Mouse (Mus musculus) kidney, postnatal 10 days (tissue): ENCODE data around the gene Gm20671.
A peak's percentile ranks its signal among the peaks of the same experiment; 100 is the strongest.
"Not testable (repeated sequence)": the region's sequence is repeated elsewhere in the genome, so short reads cannot be mapped to it uniquely, and the experiment has no call there.

Experiments
- DNase-seq: peaks from one replicate; pipeline ENCODE4 v3.0.0; 2021; ENCODE audit warnings: mixed read lengths

The Gm20671 gene

GRCm38 (mm10) chr5:32784726-32785125, 42.2 kb downstream of the Gm20671 start:
- DNase-seq, result no peak

DNA sequence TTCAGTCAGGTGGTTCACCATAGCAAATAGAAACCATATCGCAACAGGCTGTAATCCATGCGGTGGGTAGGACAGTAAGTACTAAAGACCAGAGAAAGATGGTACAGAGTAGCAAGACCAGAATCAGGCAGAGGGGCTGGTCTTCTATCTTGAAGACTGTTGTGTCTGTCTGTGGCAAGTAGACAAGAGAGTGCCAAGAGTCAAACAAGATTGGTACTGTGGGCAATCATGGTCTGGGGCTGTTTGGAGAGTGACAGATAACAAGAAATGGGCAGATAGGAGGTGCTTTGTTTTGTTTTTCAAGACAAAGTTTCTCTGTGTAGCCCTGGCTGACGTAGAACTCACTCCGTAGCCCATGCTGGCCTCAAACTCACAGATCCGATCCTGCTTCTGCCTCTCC, 45.3 kb downstream of the Gm20671 start:
- no peak for DNase-seq

- no peak for DNase-seq
These were observed 48.7 kb downstream of the Gm20671 start for GRCm38 (mm10) chr5:32778168-32778567.

- DNase-seq, result no peak
These were observed 54.5 kb downstream of the Gm20671 start for GRCm38 (mm10) chr5:32772361-32772760.

- DNase-seq, result no peak
These were observed 59.1 kb downstream of the Gm20671 start for GRCm38 (mm10) chr5:32767636-32768373.

DNA sequence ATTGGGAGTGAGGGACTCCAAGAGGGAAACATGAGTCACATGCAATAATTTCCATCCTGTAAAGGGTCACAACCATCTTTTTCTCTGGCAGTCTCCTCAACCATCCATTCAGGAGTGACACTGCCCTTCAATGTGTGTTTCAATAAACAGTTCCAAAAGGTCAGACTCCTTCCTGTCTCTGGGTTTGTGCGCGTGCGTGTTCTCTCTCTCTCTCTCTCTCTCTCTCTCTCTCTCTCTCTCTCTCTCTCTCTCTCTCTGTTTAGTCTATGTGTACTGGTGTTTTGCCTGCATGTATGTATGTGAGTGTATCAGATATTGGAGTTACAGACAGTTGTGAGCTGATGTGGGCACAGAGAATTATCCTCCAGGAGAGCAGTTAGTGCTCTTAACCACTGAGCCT, 59.9 kb downstream of the Gm20671 start:
- DNase-seq, result no peak

DNA sequence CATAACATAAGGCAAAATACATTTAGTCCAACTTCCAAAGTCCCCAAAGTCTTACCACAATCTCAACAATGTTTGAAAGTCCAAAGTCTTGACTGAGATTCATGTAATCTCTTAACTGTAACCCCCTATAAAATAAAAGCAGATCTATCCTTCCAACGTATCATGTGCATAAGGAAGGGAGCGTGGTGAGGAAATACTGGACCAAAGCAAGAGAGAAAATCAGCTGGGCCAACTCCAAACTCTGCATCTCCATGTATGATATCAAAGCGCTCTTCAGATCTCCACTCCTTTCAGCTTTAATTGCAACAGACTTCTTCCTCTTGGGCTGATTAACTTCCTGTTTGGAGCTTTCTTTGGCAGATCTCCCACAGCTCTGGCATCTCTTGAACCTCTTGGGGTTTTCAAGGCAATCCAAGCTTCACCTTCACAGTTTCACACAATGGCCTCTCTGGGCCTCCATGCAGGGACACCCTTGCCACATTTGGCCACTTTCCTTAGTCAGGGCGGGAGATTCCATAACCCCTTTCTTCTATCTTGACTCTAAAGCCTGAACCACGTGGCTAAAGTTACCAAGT, 65.3 kb downstream of the Gm20671 start:
- DNase-seq, result peak; percentile 41

- no peak for DNase-seq
These were observed 66.1 kb downstream of the Gm20671 start for GRCm38 (mm10) chr5:32760787-32761186.

GRCm38 (mm10) chr5:32760352-32760751, 66.6 kb downstream of the Gm20671 start:
- not testable (repeated sequence) for DNase-seq

GRCm38 (mm10) chr5:32759662-32760061, 67.2 kb downstream of the Gm20671 start:
- no peak for DNase-seq

DNA sequence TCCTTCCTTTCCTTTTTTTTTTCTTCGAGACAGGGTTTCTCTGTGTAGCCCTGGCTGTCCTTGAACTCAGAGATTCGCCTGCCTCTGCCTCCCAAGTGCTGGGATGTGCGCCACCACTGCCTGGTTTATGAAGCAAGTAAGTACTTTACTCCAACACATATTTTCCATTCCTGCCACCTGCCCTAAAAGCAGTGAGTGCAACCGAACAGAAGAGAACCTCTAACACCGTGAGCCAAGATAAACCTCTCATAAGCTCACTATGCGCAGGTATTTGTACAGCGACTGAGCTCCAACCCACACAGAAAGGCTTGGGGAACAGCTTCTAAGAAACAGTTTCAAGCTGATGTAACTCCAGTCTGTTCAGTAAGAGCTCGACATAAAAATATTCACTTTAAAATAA, 70.8 kb downstream of the Gm20671 start:
- DNase-seq, result no peak

GRCm38 (mm10) chr5:32751736-32752135, 75.2 kb downstream of the Gm20671 start:
- DNase-seq, result no peak

DNA sequence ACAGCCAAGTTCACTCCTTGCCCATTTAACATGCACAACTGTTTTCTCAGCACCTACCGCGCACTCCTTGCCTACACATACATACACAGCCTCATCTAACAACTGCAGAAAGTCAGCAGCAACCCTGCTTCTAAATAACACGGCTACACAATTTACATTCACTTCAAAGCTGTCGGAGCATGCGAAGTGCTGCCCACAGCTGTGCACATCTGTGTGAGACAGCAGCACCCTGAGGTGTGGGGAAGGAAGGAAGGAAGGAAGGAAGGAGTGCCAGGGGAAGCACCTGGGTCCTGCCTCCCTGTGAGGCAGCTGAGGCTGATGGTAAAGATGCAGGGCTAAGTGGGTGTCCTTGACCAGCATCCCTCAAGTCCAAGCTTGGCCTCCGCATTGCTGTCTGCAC, 78.0 kb downstream of the Gm20671 start:
- DNase-seq, result no peak

GRCm38 (mm10) chr5:32747650-32748375, 79.1 kb downstream of the Gm20671 start:
- DNase-seq, result peak; percentile 70

- DNase-seq, result peak; percentile 88
These were observed 80.9 kb downstream of the Gm20671 start for GRCm38 (mm10) chr5:32745705-32746655.

DNA sequence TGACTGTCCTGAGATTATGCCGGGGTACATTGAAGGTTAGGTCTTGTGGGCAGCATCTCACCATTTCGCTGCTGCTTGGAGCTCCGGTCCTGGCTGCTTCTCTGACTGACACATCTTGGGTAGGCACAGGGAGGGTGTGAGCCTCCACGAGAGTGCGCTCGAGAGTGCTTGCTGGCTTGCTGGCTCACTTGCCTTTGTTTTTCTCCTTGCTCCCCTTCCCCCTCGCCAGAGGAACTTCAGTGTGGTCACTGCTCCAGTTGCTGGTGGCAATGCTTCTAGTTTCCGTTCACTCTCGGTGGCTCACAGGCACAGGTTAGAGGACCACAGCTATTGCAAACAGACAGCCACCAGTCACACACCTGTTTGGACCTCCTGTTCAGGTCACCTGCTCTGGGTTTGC, 84.8 kb downstream of the Gm20671 start:
- peak; percentile 26 for DNase-seq

GRCm38 (mm10) chr5:32741377-32741776, 85.5 kb downstream of the Gm20671 start:
- not testable (repeated sequence) for DNase-seq

DNA sequence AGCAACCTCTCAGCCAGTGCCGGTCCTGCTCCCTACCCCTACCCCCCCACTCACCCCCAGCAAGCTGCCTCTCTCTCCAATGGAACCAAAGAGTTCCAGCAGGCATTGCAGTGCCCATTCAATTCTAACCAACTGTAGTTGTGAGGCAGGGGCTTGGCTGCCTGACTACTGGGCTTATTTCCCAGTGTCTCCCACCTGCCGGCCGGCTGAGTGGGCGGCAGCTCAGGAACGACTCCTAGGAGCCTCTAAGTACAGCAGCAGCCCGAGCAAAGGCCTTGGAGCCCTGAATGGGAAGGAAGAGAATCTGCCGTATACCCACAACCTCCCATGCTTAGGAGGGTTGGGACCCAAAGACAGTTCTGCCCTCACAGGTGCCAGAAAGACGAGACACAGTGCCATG, 86.1 kb downstream of the Gm20671 start:
- not testable (repeated sequence) for DNase-seq

DNA sequence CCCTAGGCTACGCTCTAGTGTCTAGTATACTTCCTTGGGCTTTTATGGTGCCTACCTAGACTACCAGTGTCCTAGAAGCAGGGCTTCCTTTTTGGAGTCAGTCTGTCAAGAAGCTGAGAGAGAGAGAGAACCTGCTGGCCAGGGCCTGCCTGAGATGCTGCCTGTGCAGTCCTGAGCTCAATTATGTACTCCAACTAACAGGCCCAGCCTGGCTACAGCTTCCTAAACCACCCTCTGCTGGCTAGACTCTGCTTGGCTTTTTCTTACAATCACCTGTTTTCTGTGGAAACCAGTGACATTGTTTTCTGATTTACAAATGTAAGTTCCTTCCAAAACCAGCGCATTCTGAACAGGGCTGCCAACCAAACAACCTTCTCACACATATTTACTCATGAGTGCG, 86.8 kb downstream of the Gm20671 start:
- DNase-seq, result no peak

DNA sequence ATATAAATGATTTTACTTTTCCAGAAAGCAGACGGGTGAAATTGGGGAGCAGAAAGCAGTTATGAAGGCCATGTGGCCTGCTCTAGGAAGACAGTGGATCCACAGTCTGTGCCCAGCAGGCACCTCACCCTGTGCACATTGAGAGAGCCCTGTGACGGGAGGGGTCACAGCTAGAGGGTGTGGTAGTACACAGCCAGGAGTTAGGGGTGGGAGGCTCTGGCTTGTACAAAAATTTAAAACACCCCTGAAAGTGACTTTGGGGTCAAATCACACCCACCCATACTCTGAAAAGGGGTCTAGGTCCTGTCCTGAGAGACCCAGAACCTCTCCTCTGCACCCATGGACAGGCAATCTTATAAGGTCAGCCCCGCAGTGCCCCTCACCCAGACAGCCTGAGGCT, 90.1 kb downstream of the Gm20671 start:
- DNase-seq, result not testable (repeated sequence)

- no peak for DNase-seq
These were observed 91.1 kb downstream of the Gm20671 start for GRCm38 (mm10) chr5:32735779-32736178.

DNA sequence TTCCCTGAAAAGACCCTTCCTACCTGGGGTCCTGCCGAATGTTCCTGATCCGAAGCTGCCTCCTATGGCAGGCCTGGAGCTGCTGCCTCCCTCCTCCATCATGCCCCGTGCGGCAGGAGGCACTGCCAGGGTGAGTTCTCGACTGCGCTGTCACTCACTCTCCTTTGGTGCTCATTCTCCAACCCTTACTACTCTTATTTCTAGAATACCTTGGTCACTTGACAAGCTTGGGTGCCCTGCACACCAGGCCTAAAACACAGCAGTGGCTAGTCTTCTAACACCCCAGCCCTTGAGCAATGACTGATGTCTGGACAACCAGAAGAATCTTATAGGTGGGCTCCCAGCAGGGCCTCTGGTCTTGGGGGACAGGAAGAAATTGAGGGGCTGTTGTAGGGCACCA, 93.0 kb downstream of the Gm20671 start:
- DNase-seq, result not testable (repeated sequence)

DNA sequence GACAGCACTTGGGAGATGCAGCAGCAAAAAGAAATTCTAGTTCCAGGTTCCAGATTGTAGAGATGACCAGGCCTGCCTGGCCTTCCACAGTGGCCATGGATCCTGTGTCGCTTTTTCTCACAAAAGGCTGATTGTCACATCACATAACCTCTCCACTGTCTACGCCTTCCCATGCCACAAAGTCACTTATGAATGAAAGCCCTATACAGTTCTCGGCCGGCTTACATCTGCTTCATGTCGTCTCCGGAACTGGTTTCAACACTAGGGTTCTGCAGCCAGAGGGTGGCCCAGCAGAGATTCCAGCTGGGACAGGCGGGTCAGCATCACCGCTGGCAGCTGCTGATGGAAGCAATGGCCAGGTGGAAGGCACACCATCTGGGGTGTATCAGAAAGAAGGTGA, 98.1 kb downstream of the Gm20671 start:
- DNase-seq, result no peak
